Mouse (Mus musculus) stomach, embryonic 15.5 days (tissue): ENCODE measurements around the gene Cyp21a1. TPM values are rescaled to one million over a fixed set of nuclear protein-coding genes. Genes with fewer than 3 reads are reported as not detected.
A peak's percentile ranks its signal among the peaks of the same experiment; 100 is the strongest.
"Not testable (repeated sequence)": the region's sequence is repeated elsewhere in the genome, so short reads cannot be mapped to it uniquely, and the experiment has no call there.

Source experiments
- ATAC-seq: fragments of 200-750 bp; cut with Nextera tagmentation; 2 replicates; pipeline ENCODE4 v1.8.0; 2017; ENCODE audit warnings: low read depth, moderate number of reproducible peaks, moderate TSS enrichment; ENCODE audit not compliant: insufficient read depth, low FRiP score
- H3K27ac ChIP-seq: fragments of 300-500 bp; sonication (generic); 2 replicates; pipeline ENCODE4 v1.5.1; 2015; ENCODE audit warnings: mild to moderate bottlenecking, inconsistent platforms
- H3K27me3 ChIP-seq: fragments of 300-500 bp; sonication (generic); replicated peaks from 2 replicates; pipeline ENCODE4 v1.6.1; 2015; ENCODE audit warnings: inconsistent platforms
- H3K36me3 ChIP-seq: fragments of 300-500 bp; sonication (generic); 2 replicates; pipeline ENCODE4 v1.6.1; 2015; ENCODE audit warnings: inconsistent platforms
- H3K4me1 ChIP-seq: fragments of 300-500 bp; sonication (generic); 2 replicates; pipeline ENCODE4 v1.6.1; 2015; ENCODE audit warnings: inconsistent platforms
- H3K4me2 ChIP-seq: fragments of 300-500 bp; sonication (generic); 2 replicates; pipeline ENCODE4 v1.6.1; 2015; ENCODE audit warnings: mild to moderate bottlenecking, inconsistent platforms
- H3K4me3 ChIP-seq: fragments of 300-500 bp; sonication (generic); replicated peaks from 2 replicates; pipeline ENCODE4 v1.5.1; 2015; ENCODE audit warnings: inconsistent platforms
- H3K9ac ChIP-seq: fragments of 300-500 bp; sonication (generic); 2 replicates; pipeline ENCODE4 v1.6.1; 2015; ENCODE audit warnings: inconsistent platforms
- H3K9me3 ChIP-seq: fragments of 300-500 bp; sonication (generic); 2 replicates; pipeline ENCODE4 v1.6.1; 2016; ENCODE audit warnings: inconsistent platforms
- WGBS: fragments of 180-500 bp; shearing (Covaris S2); methylation state at CpG from one replicate; pipeline ENCODE4 v1.1.7; 2015; 5-methylcytosine and 5-hydroxymethylcytosine counted together
- polyA plus RNA-seq: library from polyadenylated mRNA; unstranded; fragments of >200 nt; fragmentation: Nextera tagmentation; extraction: Ambion mirVana; gene quantifications from 2 replicates; pipeline ENCODE4 v1.2.1, GENCODE M21; 2015

Cyp21a1 gene
- polyA plus RNA-seq, 1 experiment from 2014 or later, result 1.7 TPM

- peak overlapping the region; percentile 78 for H3K27ac ChIP-seq
- WGBS, result 4% methylated on average over 48 of the region's 48 CpGs
These were observed 31.9 kb upstream of the Cyp21a1 start for GRCm38 (mm10) chr17:34836155-34836855.

GRCm38 (mm10) chr17:34830776-34831175 lies 26.4 kb upstream of the Cyp21a1 start:
- not testable (repeated sequence) for H3K9me3 ChIP-seq, H3K4me1 ChIP-seq, H3K4me3 ChIP-seq, H3K4me2 ChIP-seq, H3K9ac ChIP-seq, H3K27ac ChIP-seq, ATAC-seq, H3K27me3 ChIP-seq
- WGBS, result 84% methylated on average over 1 of the region's 1 CpGs
- H3K36me3 ChIP-seq, result peaks cover 19% of the 10 kb centered on the region

More at GRCm38 (mm10) chr17:34836155-34836855, 31.9 kb upstream of the Cyp21a1 start:
- H3K36me3 ChIP-seq, result peaks cover 31% of the 10 kb centered on the region
- peak overlapping the region; percentile 96 for H3K4me2 ChIP-seq
- ATAC-seq, result peak; percentile 73
- H3K9ac ChIP-seq, result peak overlapping the region; percentile 57; the same call in 1 of the 2 replicates
- H3K9me3 ChIP-seq, result no peaks in the 10 kb centered on the region
- H3K27me3 ChIP-seq, result no peaks in the 10 kb centered on the region
- H3K4me3 ChIP-seq, result peak overlapping the region; percentile 77
- H3K4me1 ChIP-seq, result peaks cover 21% of the 10 kb centered on the region

GRCm38 (mm10) chr17:34814818-34815370 lies 10.5 kb upstream of the Cyp21a1 start:
- Histone ChIP-seq H3K27me3 (no peaks in the 10 kb centered on the region), H3K4me3 (no peak overlapping the region), H3K36me3 (no peaks in the 10 kb centered on the region), H3K9ac (no peak overlapping the region), H3K4me1 (no peaks in the 10 kb centered on the region), H3K9me3 (no peaks in the 10 kb centered on the region), H3K4me2 (no peak overlapping the region), H3K27ac (no peak overlapping the region)
- WGBS, result 78% methylated on average over 7 of the region's 7 CpGs
- ATAC-seq, result no peak

GRCm38 (mm10) chr17:34813747-34814146 lies 9.4 kb upstream of the Cyp21a1 start:
- 62% methylated on average over 12 of the region's 12 CpGs for WGBS
- H3K4me1 ChIP-seq, H3K4me2 ChIP-seq, H3K9ac ChIP-seq, H3K9me3 ChIP-seq, H3K4me3 ChIP-seq, H3K27ac ChIP-seq, ATAC-seq, H3K36me3 ChIP-seq, H3K27me3 ChIP-seq: not testable (repeated sequence)

- Histone ChIP-seq H3K4me3 (no peak overlapping the region), H3K27me3 (no peaks in the 10 kb centered on the region), H3K9ac (no peak overlapping the region), H3K27ac (no peak overlapping the region), H3K9me3 (no peaks in the 10 kb centered on the region), H3K36me3 (no peaks in the 10 kb centered on the region), H3K4me1 (no peaks in the 10 kb centered on the region), H3K4me2 (no peak overlapping the region)
- ATAC-seq, result no peak
- 68% methylated on average over 15 of the region's 15 CpGs for whole genome bisulfite sequencing
These were observed 6.9 kb upstream of the Cyp21a1 start for GRCm38 (mm10) chr17:34811275-34811674.

- not testable (repeated sequence) for H3K4me3 ChIP-seq, H3K27me3 ChIP-seq, H3K27ac ChIP-seq, H3K4me1 ChIP-seq, H3K9ac ChIP-seq, H3K36me3 ChIP-seq, H3K4me2 ChIP-seq, ATAC-seq, H3K9me3 ChIP-seq
- 81% methylated on average over 8 of the region's 8 CpGs for WGBS
These were observed 6.5 kb upstream of the Cyp21a1 start for GRCm38 (mm10) chr17:34810811-34811210.

- H3K36me3 ChIP-seq, result not testable (repeated sequence)
These were observed 6.0 kb upstream of the Cyp21a1 start for GRCm38 (mm10) chr17:34810411-34810810.

GRCm38 (mm10) chr17:34808599-34809205 lies 4.3 kb upstream of the Cyp21a1 start:
- Histone ChIP-seq H3K4me2 (no peak overlapping the region), H3K36me3 (no peaks in the 10 kb centered on the region), H3K4me1 (no peaks in the 10 kb centered on the region), H3K9ac (no peak overlapping the region), H3K9me3 (no peaks in the 10 kb centered on the region), H3K27ac (no peak overlapping the region), H3K4me3 (no peak overlapping the region), H3K27me3 (no peaks in the 10 kb centered on the region)
- WGBS, result 79% methylated on average over 6 of the region's 6 CpGs
- 0 out of 2 replicates have a peak, but pooled peaks have one; percentile 29 for ATAC-seq

More at GRCm38 (mm10) chr17:34810411-34810810, 6.0 kb upstream of the Cyp21a1 start:
- not testable (repeated sequence) for H3K9me3 ChIP-seq, H3K4me2 ChIP-seq, H3K4me1 ChIP-seq, ATAC-seq, H3K4me3 ChIP-seq, H3K9ac ChIP-seq, H3K27me3 ChIP-seq, H3K27ac ChIP-seq
- WGBS, result 83% methylated on average over 5 of the region's 5 CpGs

- WGBS, result 68% methylated on average over 3 of the region's 3 CpGs
These were observed 2.8 kb upstream of the Cyp21a1 start for GRCm38 (mm10) chr17:34807176-34807575.

GRCm38 (mm10) chr17:34804871-34805562 lies 656 bp upstream of the Cyp21a1 start:
- no peak for ATAC-seq
- H3K27ac ChIP-seq, result no peak overlapping the region
- H3K9ac ChIP-seq, result no peak overlapping the region
- H3K9me3 ChIP-seq, result no peaks in the 10 kb centered on the region
- no peaks in the 10 kb centered on the region for H3K27me3 ChIP-seq
- no peak overlapping the region for H3K4me3 ChIP-seq
- no peaks in the 10 kb centered on the region for H3K4me1 ChIP-seq
- 68% methylated on average over 6 of the region's 6 CpGs for WGBS
- no peak overlapping the region for H3K4me2 ChIP-seq
- H3K36me3 ChIP-seq, result no peaks in the 10 kb centered on the region

More at GRCm38 (mm10) chr17:34807176-34807575, 2.8 kb upstream of the Cyp21a1 start:
- H3K4me2 ChIP-seq, result no peak overlapping the region
- no peak for ATAC-seq
- no peak overlapping the region for H3K9ac ChIP-seq
- no peaks in the 10 kb centered on the region for H3K9me3 ChIP-seq
- H3K36me3 ChIP-seq, result no peaks in the 10 kb centered on the region
- no peaks in the 10 kb centered on the region for H3K4me1 ChIP-seq
- H3K4me3 ChIP-seq, result no peak overlapping the region
- no peaks in the 10 kb centered on the region for H3K27me3 ChIP-seq
- no peak overlapping the region for H3K27ac ChIP-seq

- 92% methylated on average over 6 of the region's 6 CpGs for WGBS
- ATAC-seq, H3K4me3 ChIP-seq: not testable (repeated sequence)
These were observed 994 bp downstream of the Cyp21a1 start for GRCm38 (mm10) chr17:34803367-34803766.

GRCm38 (mm10) chr17:34802756-34803155 lies 1.6 kb downstream of the Cyp21a1 start:
- H3K4me2 ChIP-seq, H3K36me3 ChIP-seq, H3K27ac ChIP-seq, H3K4me1 ChIP-seq, H3K27me3 ChIP-seq, ATAC-seq, H3K9me3 ChIP-seq, H3K9ac ChIP-seq, H3K4me3 ChIP-seq: not testable (repeated sequence)
- 91% methylated on average over 9 of the region's 9 CpGs for WGBS

More at GRCm38 (mm10) chr17:34803367-34803766, 994 bp downstream of the Cyp21a1 start:
- not testable (repeated sequence) for H3K36me3 ChIP-seq, H3K9ac ChIP-seq, H3K4me1 ChIP-seq, H3K27ac ChIP-seq, H3K9me3 ChIP-seq, H3K27me3 ChIP-seq, H3K4me2 ChIP-seq
